Comparison of ENCODE assay signal across 35 mouse cellular contexts in the genomic region with DNA sequence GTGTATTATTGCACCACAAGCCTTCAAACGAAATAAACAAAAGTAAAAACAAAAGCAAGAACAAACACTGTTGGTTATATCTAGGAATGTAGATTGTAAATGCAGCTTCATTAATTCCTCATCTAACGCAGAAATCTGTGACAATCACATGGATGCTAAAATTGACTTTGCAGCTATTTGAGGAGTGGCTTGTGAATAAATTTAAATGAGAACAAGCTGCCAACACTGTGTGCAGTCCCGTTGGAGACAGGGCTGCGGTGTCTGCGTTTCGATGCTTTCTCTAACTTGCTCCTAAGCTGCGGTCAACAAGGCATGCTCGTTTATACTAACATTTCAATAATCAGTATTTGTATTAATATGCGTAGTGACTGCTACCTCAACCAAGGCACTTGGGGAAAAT. TPM values are rescaled to one million over a fixed set of nuclear protein-coding genes. Genes with fewer than 3 reads are reported as not detected.
DNase-seq lines count a peak whose midpoint lies in the region; ATAC-seq and TF ChIP-seq lines count a peak whose summit lies in the region.
"Had no signal": no experiment of that assay in that cellular context is flagged by ENCODE, and none has a peak within 500 bp of the region (broad histone marks: within the 10 kb centered on the region; RNA-seq: fewer than 3 reads in every experiment).

No protein-coding gene starts in this region.

- H3K9ac ChIP-seq in midbrain, embryonic 11.5 days (ENCODE audit: low read length) = no peak overlapping the region
- no peak overlapping the region for H3K9ac ChIP-seq in midbrain, embryonic 16.5 days (ENCODE audit: low read depth, low read length)
- H3K9ac ChIP-seq in MEL (ENCODE audit: control insufficient read depth, low read depth, low read length, poor library complexity, severe bottlenecking) = no peak overlapping the region
- H3K9ac ChIP-seq: embryonic facial prominence, embryonic 15.5 days; forebrain, embryonic 12.5 days; heart, embryonic 12.5 days; hindbrain, embryonic 13.5 days; limb, embryonic 15.5 days; liver, embryonic 13.5 days; neural tube, embryonic 12.5 days; stomach, embryonic 15.5 days had no signal

- no peak for TF ChIP-seq RAD21 in MEL (IDR thresholded peaks at IDR 0.05; ENCODE audit: low read depth, low read length)

- no peaks in the 10 kb centered on the region for H3K27me3 ChIP-seq in midbrain, embryonic 11.5 days (ENCODE audit: control insufficient read depth, insufficient read depth, low read length)
- no peaks in the 10 kb centered on the region for H3K27me3 ChIP-seq in midbrain, embryonic 16.5 days (ENCODE audit: control insufficient read depth, insufficient read depth, low read depth, low read length)
- H3K27me3 ChIP-seq in MEL (ENCODE audit: control insufficient read depth in 1 of 2, insufficient read depth in 2 of 2, low read length in 2 of 2) = no peaks in the 10 kb centered on the region
- H3K27me3 ChIP-seq: embryonic facial prominence, embryonic 15.5 days; forebrain, embryonic 12.5 days; heart, embryonic 12.5 days; hindbrain, embryonic 13.5 days; limb, embryonic 15.5 days; liver, embryonic 13.5 days; neural tube, embryonic 12.5 days; Patski; stomach, embryonic 15.5 days had no signal

- WGBS in midbrain, embryonic 11.5 days = 85% methylated on average over 9 of the region's 9 CpGs
- 79% methylated on average over 9 of the region's 9 CpGs for WGBS in midbrain, embryonic 16.5 days
- 50% methylated on average over 9 of the region's 9 CpGs for WGBS in macrophage (ENCODE audit: missing documents)

- H3K79me2 ChIP-seq in MEL (ENCODE audit: control insufficient read depth, insufficient read depth, low read length, poor library complexity) (peaks cover 25% of the 10 kb centered on the region), macrophage (ENCODE audit: inconsistent target) (peaks cover 41% of the 10 kb centered on the region)

- H3K9me3 ChIP-seq in midbrain, embryonic 11.5 days (ENCODE audit: control insufficient read depth, low read length) = no peaks in the 10 kb centered on the region
- no peaks in the 10 kb centered on the region for H3K9me3 ChIP-seq in midbrain, embryonic 16.5 days (replicated peaks; ENCODE audit: control insufficient read depth, low read length, poor library complexity, severe bottlenecking)
- H3K9me3 ChIP-seq in MEL (replicated peaks; ENCODE audit: insufficient read depth, low read length) = no peaks in the 10 kb centered on the region
- H3K9me3 ChIP-seq: embryonic facial prominence, embryonic 15.5 days; forebrain, embryonic 12.5 days; G1E; heart, embryonic 12.5 days; hindbrain, embryonic 13.5 days; limb, embryonic 10.5 days; limb, embryonic 15.5 days; liver, embryonic 13.5 days; midbrain, embryonic 10.5 days; neural tube, embryonic 12.5 days; stomach, embryonic 15.5 days had no signal

- H3K27ac ChIP-seq in midbrain, embryonic 11.5 days (ENCODE audit: low read depth, low read length) = no peak overlapping the region
- no peak overlapping the region for H3K27ac ChIP-seq in midbrain, embryonic 16.5 days (ENCODE audit: low read length)
- 0 out of 2 replicates have a peak overlapping the region, but pooled peaks have one; percentile 20 for H3K27ac ChIP-seq in MEL (ENCODE audit: control insufficient read depth, low read depth, low read length)
- H3K27ac ChIP-seq in macrophage = peak overlapping the region; percentile 95
- H3K27ac ChIP-seq: hindbrain, embryonic 13.5 days; neural tube, embryonic 12.5 days had no signal

- H3K4me1 ChIP-seq in midbrain, embryonic 11.5 days (ENCODE audit: control insufficient read depth, insufficient read depth, low read length) = no peaks in the 10 kb centered on the region
- H3K4me1 ChIP-seq in midbrain, embryonic 16.5 days (ENCODE audit: control insufficient read depth, insufficient read depth, low read length) = no peaks in the 10 kb centered on the region
- H3K4me1 ChIP-seq in MEL (ENCODE audit: control insufficient read depth in 1 of 2, insufficient read depth in 2 of 2, low read length in 2 of 2) = peaks cover 13 to 31% of the 10 kb centered on the region in 2 experiments

- TF ChIP-seq EP300 in MEL (IDR thresholded peaks at IDR 0.05; ENCODE audit: low read depth in 1 of 2, low read length in 2 of 2) = no peak

- TF ChIP-seq CTCF in MEL (IDR thresholded peaks at IDR 0.05 in 2 of 3, conservative IDR thresholded peaks at IDR 0.05 in 1 of 3; ENCODE audit: control insufficient read depth in 1 of 3, insufficient read depth in 1 of 3, low read depth in 2 of 3, low read length in 3 of 3, poor library complexity in 1 of 3, severe bottlenecking in 1 of 3) = no peak

- no peak overlapping the region for H3K4me3 ChIP-seq in midbrain, embryonic 11.5 days (ENCODE audit: low read depth, low read length)
- no peak overlapping the region for H3K4me3 ChIP-seq in midbrain, embryonic 16.5 days (ENCODE audit: low read depth, low read length)
- H3K4me3 ChIP-seq in MEL (ENCODE audit: control insufficient read depth in 1 of 2, insufficient read depth in 1 of 2, low read depth in 2 of 2, low read length in 2 of 2) (peak overlapping the region in 1 of 2 experiments; percentile 6; a peak in 1 of 4 replicates), macrophage (ENCODE audit: inconsistent target) (no peak overlapping the region)
- H3K4me3 ChIP-seq: forebrain, embryonic 12.5 days; heart, adult 2 months; heart, embryonic 12.5 days; hindbrain, embryonic 13.5 days; midbrain, embryonic 10.5 days; myocyte; neural tube, embryonic 12.5 days; stomach, embryonic 15.5 days had no signal

- no peaks in the 10 kb centered on the region for H3K36me3 ChIP-seq in midbrain, embryonic 11.5 days (ENCODE audit: control insufficient read depth, insufficient read depth, low read length)
- H3K36me3 ChIP-seq in midbrain, embryonic 16.5 days (ENCODE audit: control insufficient read depth, insufficient read depth, low read length) = no peaks in the 10 kb centered on the region
- peaks cover 0 to 36% of the 10 kb centered on the region in 2 experiments; a peak in 2 of 4 replicates for H3K36me3 ChIP-seq in MEL (ENCODE audit: control insufficient read depth in 1 of 2, insufficient read depth in 2 of 2, low read length in 2 of 2)
- H3K36me3 ChIP-seq in macrophage (ENCODE audit: inconsistent target) = no peaks in the 10 kb centered on the region
- H3K36me3 ChIP-seq: embryonic facial prominence, embryonic 15.5 days; forebrain, embryonic 12.5 days; heart, embryonic 12.5 days; hindbrain, embryonic 13.5 days; limb, embryonic 10.5 days; limb, embryonic 15.5 days; liver, embryonic 13.5 days; midbrain, embryonic 10.5 days; neural tube, embryonic 12.5 days; stomach, embryonic 15.5 days had no signal

- no peak for TF ChIP-seq POLR2A in MEL (IDR thresholded peaks at IDR 0.05; ENCODE audit: control insufficient read depth in 1 of 2, insufficient read depth in 1 of 2, low read depth in 1 of 2, low read length in 2 of 2, poor library complexity in 1 of 2)

- DNase-seq in heart, adult 11 months = peak; percentile 43
- no peak for DNase-seq in heart, adult 18-20 months
- peak; percentile 67 for DNase-seq in midbrain, embryonic 11.5 days (ENCODE audit: low spot score, missing footprints)
- DNase-seq in MEL (ENCODE audit: low read depth, low spot score) = peak; percentile 28
- DNase-seq in adrenal gland, postnatal 4 days (ENCODE audit: low spot score in 2 of 2) = no peak
- DNase-seq: adrenal gland, postnatal 10 days; cerebellum, adult 18-20 months; cerebellum, postnatal 10 days; gastrocnemius, postnatal 10 days; heart, adult 2 months; heart, postnatal 4 days; kidney, adult 9 months; kidney, postnatal 10 days; layer of hippocampus, adult 9-11 months; liver, embryonic 13.5 days; lung, adult 18-20 months; lung, postnatal 4 days; right cerebral cortex, adult 18-20 months had no signal

- H3K4me2 ChIP-seq in midbrain, embryonic 11.5 days = no peak overlapping the region
- no peak overlapping the region for H3K4me2 ChIP-seq in midbrain, embryonic 16.5 days (ENCODE audit: low read length)
- H3K4me2 ChIP-seq: forebrain, embryonic 12.5 days; hindbrain, embryonic 13.5 days; neural tube, embryonic 12.5 days had no signal

- no peak for ATAC-seq in midbrain, embryonic 11.5 days (ENCODE audit: low FRiP score)
- ATAC-seq in midbrain, embryonic 16.5 days = no peak
- ATAC-seq: intestine, postnatal 0 days; Patski had no signal

RNA-seq across cellular contexts. Expression of a gene that starts 0.6 kb away (rescaled TPM):
- 10 to 100 TPM; 22.8 to 39.0 TPM for total RNA-seq in heart, adult 18-20 months (2021)
- polyA plus RNA-seq in midbrain, embryonic 11.5 days (2014; fragmentation: Nextera tagmentation; extraction: Ambion mirVana) = 26.3 and 26.4 TPM in 2 replicates
- 11.9 and 12.7 TPM in 2 replicates for polyA plus RNA-seq in midbrain, embryonic 16.5 days (2015; fragmentation: Nextera tagmentation; extraction: Ambion mirVana)
- 102 and 144 TPM in 2 replicates for total RNA-seq in MEL (2012; rRNA removed)
- 100 to 1,000 TPM; 346 to 408 TPM for polyA plus RNA-seq in MEL (2012; ENCODE audit: insufficient read depth in 1 of 2, insufficient read length in 2 of 2, low read depth in 1 of 2, low replicate concordance in 2 of 2, missing spikeins in 1 of 2)
- total RNA-seq in macrophage (2018; cell fraction: chromatin; rRNA removed) = 100 to 1,000 TPM in 3 of 26 experiments, 10 to 100 TPM in 23; 11.6 to 145 (median 52.8) TPM
- 1,000 to 10,000 TPM in 1 of 26 experiments, 100 to 1,000 TPM in 25; 383 to 1,003 (median 671) TPM for total RNA-seq in macrophage (2018; cell fraction: cytosol; rRNA removed)
- total RNA-seq in macrophage (2018; cell fraction: nucleus; rRNA removed) = 100 to 1,000 TPM in 17 of 26 experiments, 10 to 100 TPM in 9; 39.0 to 310 (median 125) TPM
- polyA plus RNA-seq in macrophage (2018) = 620 to 1,090 TPM (median 743 TPM) in 3 replicates
- 10 to 100 TPM; 32.3 to 39.8 TPM for total RNA-seq in adrenal gland, postnatal 4 days (2021)

RNA-seq across cellular contexts. Expression of a gene that starts 18.6 kb away (rescaled TPM):
- not detected for total RNA-seq in heart, adult 18-20 months (2021)
- not detected in 2 replicates for polyA plus RNA-seq in midbrain, embryonic 11.5 days (2014; fragmentation: Nextera tagmentation; extraction: Ambion mirVana)
- polyA plus RNA-seq in midbrain, embryonic 16.5 days (2015; fragmentation: Nextera tagmentation; extraction: Ambion mirVana) = 0.08 TPM in 1 of 2 replicates, not detected in the other
- not detected in 2 replicates for total RNA-seq in MEL (2012; rRNA removed)
- polyA plus RNA-seq in MEL (2012; ENCODE audit: insufficient read depth in 1 of 2, insufficient read length in 2 of 2, low read depth in 1 of 2, low replicate concordance in 2 of 2, missing spikeins in 1 of 2) (under 1 TPM in 1 of 2 experiments, not detected in 1; 0.08 TPM), macrophage (2018) (0.10 to 0.50 TPM in 2 of 3 replicates, not detected in the other)
- total RNA-seq in macrophage (2018; cell fraction: chromatin; rRNA removed) = 1 to 10 TPM in 17 of 26 experiments, under 1 TPM in 5, not detected in 4; 0.16 to 5.8 (median 2.2) TPM
- total RNA-seq in macrophage (2018; cell fraction: cytosol; rRNA removed) = under 1 TPM in 11 of 26 experiments, not detected in 15; 0.03 to 0.49 (median 0.19) TPM
- total RNA-seq in macrophage (2018; cell fraction: nucleus; rRNA removed) = 1 to 10 TPM in 10 of 26 experiments, under 1 TPM in 14, not detected in 2; 0.06 to 2.7 (median 0.92) TPM
- not detected for total RNA-seq in adrenal gland, postnatal 4 days (2021)
- total RNA-seq: common myeloid progenitor, adult 5-6 weeks; gastrocnemius, postnatal 10 days; heart, postnatal 4 days had no signal
- polyA plus RNA-seq: embryonic facial prominence, embryonic 15.5 days; forebrain, embryonic 12.5 days; G1E; hindbrain, embryonic 13.5 days; limb, embryonic 10.5 days; liver, embryonic 13.5 days; midbrain, embryonic 10.5 days; neural tube, embryonic 12.5 days; stomach, embryonic 15.5 days had no signal

RNA-seq across cellular contexts. Expression of a gene that starts 20.3 kb away (rescaled TPM):
- total RNA-seq in heart, adult 18-20 months (2021) = not detected
- polyA plus RNA-seq in midbrain, embryonic 11.5 days (2014; fragmentation: Nextera tagmentation; extraction: Ambion mirVana) = not detected in 2 replicates
- 0.18 TPM in 1 of 2 replicates, not detected in the other for polyA plus RNA-seq in midbrain, embryonic 16.5 days (2015; fragmentation: Nextera tagmentation; extraction: Ambion mirVana)
- total RNA-seq in MEL (2012; rRNA removed) = not detected in 2 replicates
- polyA plus RNA-seq in MEL (2012; ENCODE audit: insufficient read depth in 1 of 2, insufficient read length in 2 of 2, low read depth in 1 of 2, low replicate concordance in 2 of 2, missing spikeins in 1 of 2) (under 1 TPM in 1 of 2 experiments, not detected in 1; 0.39 TPM), macrophage (2018) (0.27 TPM in 1 of 3 replicates, not detected in the others)
- 1 to 10 TPM in 21 of 26 experiments, under 1 TPM in 1, not detected in 4; 0.94 to 5.0 (median 2.0) TPM for total RNA-seq in macrophage (2018; cell fraction: chromatin; rRNA removed)
- under 1 TPM in 7 of 26 experiments, not detected in 19; 0.13 to 0.44 (median 0.24) TPM for total RNA-seq in macrophage (2018; cell fraction: cytosol; rRNA removed)
- total RNA-seq in macrophage (2018; cell fraction: nucleus; rRNA removed) = 1 to 10 TPM in 19 of 26 experiments, under 1 TPM in 6, not detected in 1; 0.36 to 6.5 (median 1.5) TPM
- total RNA-seq in adrenal gland, postnatal 4 days (2021) = 10 to 100 TPM in 1 of 2 experiments, under 1 TPM in 1; 0.40 to 13.6 TPM
- total RNA-seq: heart, adult 2 months; midbrain, postnatal 0 days had no signal
- polyA plus RNA-seq: forebrain, embryonic 12.5 days; G1E; hindbrain, embryonic 13.5 days; midbrain, embryonic 10.5 days; midbrain, postnatal 0 days; neural tube, embryonic 12.5 days had no signal

Comparison
In these comparisons a context has a peak if more than half of its experiments do, and no peak if none do; other contexts are left out.
1. DNase-seq: peak in heart, adult 11 months (single experiment), midbrain, embryonic 11.5 days (single experiment) and MEL (single experiment); none in heart, adult 18-20 months (0 of 2) and adrenal gland, postnatal 4 days (0 of 2).
2. H3K27ac ChIP-seq: peak in MEL (single experiment) and macrophage (single experiment); none in midbrain, embryonic 11.5 days (single experiment) and midbrain, embryonic 16.5 days (single experiment).
3. RNA of a gene that starts 0.6 kb away (polyA plus RNA-seq): 620 to 1,090 TPM in macrophage and 346 to 408 TPM in MEL; 26.3 to 26.4 TPM in midbrain, embryonic 11.5 days and 11.9 to 12.7 TPM in midbrain, embryonic 16.5 days; every median in the first group is over 10 times any median in the second.